Mouse (Mus musculus) neutrophil, adult 83 days (primary cell): ENCODE results near the gene Il21r. TPM values are rescaled to one million over a fixed set of nuclear protein-coding genes. Genes with fewer than 3 reads are reported as not detected.

Experiments used
- total RNA-seq, 2 experiments: library from RNA; stranded (reverse); gene quantifications; one replicate each; pipeline ENCODE4 v1.2.4; 2023

Il21r gene
- total RNA-seq = 1 to 10 TPM in 1 of 2 experiments, under 1 TPM in 1; 0.90 to 1.6 TPM

DNA sequence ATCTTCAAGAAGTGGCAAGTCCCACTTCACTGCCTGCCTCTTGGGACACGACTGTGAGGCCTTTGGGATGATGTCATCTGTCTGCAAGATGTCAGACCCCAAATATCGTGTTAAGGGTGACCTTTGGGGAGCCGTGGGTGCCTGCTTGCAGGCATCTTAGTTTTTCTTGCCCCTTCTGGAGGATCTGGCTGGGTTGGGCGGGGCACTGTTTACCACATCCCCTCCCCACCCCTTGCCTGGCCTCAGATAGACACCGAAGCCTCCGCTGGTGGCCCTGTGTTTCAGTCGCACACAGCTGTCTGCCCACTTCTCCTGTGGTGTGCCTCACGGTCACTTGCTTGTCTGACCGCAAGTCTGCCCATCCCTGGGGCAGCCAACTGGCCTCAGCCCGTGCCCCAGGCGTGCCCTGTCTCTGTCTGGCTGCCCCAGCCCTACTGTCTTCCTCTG lies at the start of gene Il21r:
Gene Il21r, plus strand, starts transcription at position 245 of the 447 bp plus-strand sequence.

Other genes with a start within 250 kb of the Il21r start
- gene Kdm8, start 158.8 kb upstream of the Il21r start, total RNA-seq = 1 to 10 TPM; 3.6 to 5.0 TPM
- gene Nsmce1, start 111.8 kb upstream of the Il21r start, total RNA-seq = 10 to 100 TPM; 18.5 to 22.2 TPM
- gene Il4ra, start 51.3 kb upstream of the Il21r start, total RNA-seq = 10 to 100 TPM; 37.7 to 46.3 TPM
- 10 to 100 TPM; 31.9 to 45.0 TPM for gene Gtf3c1, start 104.4 kb downstream of the Il21r start, total RNA-seq
- 10 to 100 TPM; 16.7 to 21.3 TPM for gene D430042O09Rik, start 104.5 kb downstream of the Il21r start, total RNA-seq